Mouse (Mus musculus): ENCODE measurements at regions not wholly inside any gene's neighbourhood (a gene's known extent, or its start where the extent isn't known, plus 50 kb on each side); places are given as distances from the start of the nearest gene placed in this dataset.

DNA sequence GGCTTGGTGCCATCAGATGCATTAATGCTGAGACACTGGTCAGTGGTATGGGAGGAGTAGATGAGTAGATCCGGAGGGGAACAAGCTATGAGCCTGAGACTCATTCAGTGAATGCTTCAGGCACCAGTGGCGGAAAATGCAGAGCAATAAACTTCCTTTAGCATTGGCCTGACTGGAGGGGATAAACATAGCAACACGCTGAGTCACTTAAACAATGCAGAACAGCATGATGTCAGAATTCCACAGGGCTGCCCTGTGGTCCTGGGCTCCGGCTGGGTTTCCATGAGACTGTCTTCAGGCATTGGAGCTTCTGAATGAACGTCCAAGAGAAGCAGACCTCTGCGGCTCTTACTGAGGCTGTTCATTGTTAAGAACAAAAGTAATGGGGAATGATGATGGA lies 145.4 kb upstream of the Gm10181 start:
- no peak for DNase-seq

- DNase-seq = no peak
Measured at GRCm38 (mm10) chr9:24952516-24952915, 136.7 kb upstream of the Gm10181 start.

DNA sequence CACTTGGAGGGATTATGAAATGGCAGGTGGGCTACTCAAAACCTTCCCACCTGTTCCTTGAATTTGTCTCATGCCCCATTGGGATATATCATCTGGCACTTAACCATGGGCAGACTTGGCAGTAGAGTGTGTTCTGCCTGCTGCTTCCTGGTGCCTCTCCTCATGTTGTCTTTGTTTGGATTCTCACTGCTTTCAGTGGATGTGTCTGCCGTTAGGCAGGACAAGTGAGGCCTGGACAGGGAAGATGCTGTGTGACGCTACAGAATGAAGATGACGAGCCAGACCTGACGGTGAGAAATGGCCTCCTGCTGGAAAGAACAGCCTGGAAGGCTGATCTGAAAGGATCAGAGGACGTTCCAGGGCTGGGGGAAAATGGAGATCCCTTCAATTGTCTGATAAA lies 133.6 kb upstream of the Gm10181 start:
- DNase-seq = no peak

GRCm38 (mm10) chr9:24956566-24956965 lies 132.7 kb upstream of the Gm10181 start:
- no peak for DNase-seq

- DNase-seq = no peak
Measured at GRCm38 (mm10) chr9:24963290-24963689, 125.9 kb upstream of the Gm10181 start.

- DNase-seq = no peak
Measured at GRCm38 (mm10) chr9:24967571-24967970, 121.7 kb upstream of the Gm10181 start.

DNA sequence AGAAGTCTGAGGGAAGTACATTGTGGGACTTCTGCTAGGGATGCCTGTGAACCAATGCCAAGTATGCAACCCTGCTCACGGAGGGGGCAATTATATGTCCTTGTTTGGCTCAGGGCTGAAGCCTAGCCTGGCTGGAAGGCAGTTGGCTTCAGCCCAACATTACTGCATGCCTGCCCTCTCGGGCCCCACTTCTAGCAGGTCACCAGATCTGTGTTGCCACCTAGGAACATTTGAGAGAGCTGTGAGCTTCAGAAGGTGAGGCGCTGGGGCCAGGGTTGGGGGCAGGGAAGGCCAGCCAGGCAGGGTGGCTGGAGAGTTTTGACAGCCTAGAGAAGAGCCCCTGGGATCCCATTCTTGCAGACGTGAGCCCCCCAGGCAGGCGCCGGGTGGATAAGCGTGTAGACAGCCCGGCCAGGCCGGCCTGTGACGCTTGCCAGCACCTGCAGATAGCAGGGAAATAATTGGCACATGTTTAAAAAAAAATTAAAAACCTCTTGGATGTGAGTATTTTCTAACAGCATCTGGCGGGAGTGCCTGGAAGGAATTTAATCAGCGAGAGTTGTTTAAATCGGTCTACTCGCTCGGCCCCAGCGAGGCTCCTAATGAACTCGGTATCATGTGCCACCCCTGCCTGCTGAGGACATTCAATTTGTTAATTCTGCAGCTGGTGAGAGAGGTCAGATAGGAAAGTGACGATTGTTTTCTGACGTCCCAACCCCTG lies 115.0 kb upstream of the Gm10181 start:
- no peak for DNase-seq

- DNase-seq = no peak
Measured at GRCm38 (mm10) chr9:24982796-24983195, 106.4 kb upstream of the Gm10181 start.

DNA sequence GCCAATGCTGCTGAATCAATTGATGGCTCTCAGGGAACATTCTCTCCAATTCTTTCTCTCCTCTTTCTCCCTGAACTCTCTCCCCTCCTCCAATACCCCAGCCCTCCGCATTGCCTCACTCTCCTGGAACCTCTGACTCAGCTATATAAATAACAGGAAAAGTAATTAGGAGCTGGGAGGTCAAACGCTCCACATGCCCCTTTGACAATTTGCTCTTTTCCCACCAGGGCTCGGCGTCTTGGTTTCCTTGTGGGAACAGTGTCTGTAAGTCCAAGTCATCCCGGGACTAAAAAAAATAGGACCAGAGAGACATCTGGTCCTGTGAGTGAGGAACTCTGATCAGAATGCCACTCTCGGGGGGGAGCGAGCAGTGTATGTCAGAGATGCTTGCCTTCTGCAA lies 94.7 kb upstream of the Gm10181 start:
- no peak for DNase-seq

GRCm38 (mm10) chr9:25021095-25021691 lies 68.0 kb upstream of the Gm10181 start:
- no peak for DNase-seq

- no peak for DNase-seq
Measured at GRCm38 (mm10) chr9:25022439-25022838, 66.8 kb upstream of the Gm10181 start.

- no peak for DNase-seq
Measured at GRCm38 (mm10) chr9:25024486-25024885, 64.7 kb upstream of the Gm10181 start.

- DNase-seq = peak; percentile 26 to 44
Measured at GRCm38 (mm10) chr9:25027581-25027980, 61.6 kb upstream of the Gm10181 start.

GRCm38 (mm10) chr9:25028305-25028704 lies 60.9 kb upstream of the Gm10181 start:
- no peak for DNase-seq

DNA sequence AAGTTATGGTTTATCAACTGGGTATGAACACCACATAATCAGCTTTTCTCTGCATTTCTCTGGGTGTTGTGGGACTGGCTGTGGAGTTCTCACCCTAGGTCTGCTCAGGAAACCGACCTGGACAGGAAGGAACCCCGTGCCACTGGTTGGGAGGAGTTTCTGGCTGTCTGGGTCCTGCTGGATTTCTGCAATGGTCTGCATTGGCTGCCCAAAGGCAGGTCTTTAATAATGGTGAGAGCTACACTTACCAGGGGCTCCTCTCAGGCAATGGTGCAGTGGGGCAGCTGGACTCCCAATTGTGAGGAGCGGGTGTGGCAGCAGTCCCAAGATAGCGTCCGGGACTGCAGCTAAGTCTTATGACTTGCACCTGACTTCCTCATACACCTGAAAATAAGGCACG lies 57.8 kb upstream of the Gm10181 start:
- DNase-seq = no peak

Data from B cell, adult 2 months (primary cell).